Mouse (Mus musculus) cerebellum, adult 18-20 months (tissue): ENCODE measurements around the gene Mvb12b.

Experiments
- DNase-seq, 2 experiments: peaks; one replicate each; pipeline ENCODE4 v3.0.0; 2021

Mvb12b gene

DNA sequence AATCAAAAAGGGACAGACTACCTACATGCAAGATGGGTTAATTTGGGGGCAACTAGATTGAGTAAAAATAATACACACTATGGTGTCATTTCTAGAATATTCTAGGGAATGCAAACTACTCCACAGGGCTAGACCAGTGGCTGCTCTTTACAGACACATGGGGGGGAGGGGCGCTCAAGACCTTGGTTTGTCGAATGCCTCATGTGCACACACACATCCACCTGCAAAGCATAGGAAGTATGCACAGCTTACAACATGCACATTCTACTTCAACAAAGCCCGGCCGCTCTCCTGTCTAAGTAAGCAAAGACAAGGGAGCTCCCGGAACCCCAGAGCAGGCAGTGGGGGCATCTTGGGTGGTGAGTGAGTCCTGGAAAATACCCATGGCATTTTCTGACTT lies 79.7 kb downstream of the Mvb12b start:
- DNase-seq = no peak

DNA sequence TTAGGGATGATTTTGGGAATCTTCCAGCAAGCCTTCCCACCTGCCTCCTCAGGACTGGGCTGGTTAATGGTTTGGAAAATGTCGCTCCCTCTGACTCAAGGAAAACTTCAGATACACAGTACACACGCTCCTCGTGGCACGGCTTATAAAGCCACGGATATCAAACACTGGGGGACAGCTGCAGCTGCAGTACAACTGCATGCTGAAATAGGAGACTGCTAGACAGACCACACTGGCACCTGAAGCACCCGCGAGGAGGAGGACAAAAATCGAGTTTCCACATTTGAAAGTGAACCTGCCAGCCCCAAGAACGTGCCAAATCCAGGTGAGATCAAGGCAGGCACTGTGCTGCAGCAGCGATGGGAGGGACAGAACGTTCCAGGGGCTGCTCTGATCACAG lies 82.1 kb downstream of the Mvb12b start:
- DNase-seq = no peak

DNA sequence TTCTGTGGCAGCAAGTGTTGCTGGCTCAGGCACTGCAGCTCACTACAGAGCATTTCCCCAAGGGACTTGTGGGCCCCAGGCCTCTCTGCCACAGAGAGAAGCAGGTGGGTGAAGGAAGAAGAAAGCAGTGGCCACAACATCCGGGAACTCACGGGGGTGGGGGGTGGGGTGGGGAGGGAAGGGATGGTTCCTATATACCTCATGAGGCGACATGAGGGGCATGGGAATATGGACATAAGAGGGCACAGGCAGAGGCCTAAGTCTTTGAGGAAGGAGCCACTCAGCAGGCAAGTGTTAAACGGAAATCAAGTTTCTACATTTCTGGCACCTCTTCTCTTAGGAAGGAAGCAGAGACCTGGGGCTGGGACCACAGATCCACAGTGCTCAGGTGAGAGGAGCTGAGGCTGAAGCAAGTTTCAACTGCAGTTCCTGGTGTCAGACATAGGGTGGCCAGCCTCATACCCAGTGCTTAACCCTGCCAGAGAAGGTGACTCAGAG lies 84.0 kb downstream of the Mvb12b start:
- no peak for DNase-seq

DNA sequence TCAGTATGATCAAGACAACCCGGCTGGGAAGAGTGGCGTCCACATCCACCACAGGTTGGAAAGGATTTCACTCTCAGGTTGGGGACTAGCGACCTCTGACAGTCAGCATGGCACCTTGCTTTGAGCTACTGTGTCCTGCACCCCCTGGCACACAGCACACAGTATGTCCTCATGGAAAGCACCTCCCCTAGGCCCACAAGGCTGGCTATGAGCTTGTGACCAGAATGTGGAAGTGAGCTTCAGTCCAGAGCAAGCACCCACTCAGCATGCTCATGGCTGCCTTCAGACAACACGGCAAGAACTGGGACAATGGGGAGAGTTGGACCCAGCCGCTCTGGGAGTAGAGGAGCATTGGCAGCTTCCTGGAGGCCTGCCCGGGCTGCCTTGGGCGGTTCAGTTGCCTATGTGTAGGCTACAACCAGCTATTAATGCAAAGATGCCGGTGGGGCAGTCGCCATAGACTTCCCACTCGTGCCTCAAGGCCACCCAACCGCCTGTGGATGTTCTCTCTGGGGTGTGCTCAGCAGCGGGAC lies 84.6 kb downstream of the Mvb12b start:
- DNase-seq = no peak

DNA sequence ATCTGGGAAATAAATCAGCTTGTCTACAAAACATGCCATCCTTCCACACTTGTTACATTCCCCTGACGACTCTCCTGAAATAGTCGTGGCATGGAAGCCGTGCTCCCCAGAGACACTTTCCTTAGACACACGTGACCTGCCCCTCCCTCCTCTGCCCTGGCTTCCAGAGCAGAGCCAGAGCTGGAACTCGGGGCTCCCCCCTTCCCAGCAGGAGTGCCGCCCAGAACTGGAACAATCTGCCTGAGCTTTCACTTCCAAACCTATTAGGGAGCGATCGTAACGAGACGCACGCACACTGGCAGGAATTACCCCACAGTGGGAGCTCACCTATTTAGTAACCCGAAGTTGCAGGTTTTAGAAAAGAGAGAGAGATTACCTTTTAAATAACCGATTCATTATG lies 86.0 kb downstream of the Mvb12b start:
- no peak for DNase-seq

DNA sequence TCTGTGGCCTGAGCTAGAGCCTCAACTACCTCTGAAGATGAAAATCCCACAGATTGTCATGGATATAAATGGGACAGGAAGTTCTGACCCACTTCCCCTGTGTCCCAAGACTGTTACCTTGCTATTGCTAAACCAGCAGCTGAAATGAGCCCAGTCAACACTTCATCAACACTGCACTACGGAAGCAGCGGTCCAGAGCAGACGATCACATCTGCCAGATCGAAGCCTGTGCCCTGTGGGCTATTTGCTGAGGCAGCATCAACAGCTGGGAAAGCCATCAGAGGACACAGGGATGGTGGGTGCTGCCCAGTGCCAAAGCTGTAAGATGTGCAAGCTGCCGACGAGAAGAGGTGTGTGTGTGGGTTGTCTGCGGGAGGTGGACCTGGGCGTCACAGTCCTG lies 86.4 kb downstream of the Mvb12b start:
- no peak for DNase-seq

DNA sequence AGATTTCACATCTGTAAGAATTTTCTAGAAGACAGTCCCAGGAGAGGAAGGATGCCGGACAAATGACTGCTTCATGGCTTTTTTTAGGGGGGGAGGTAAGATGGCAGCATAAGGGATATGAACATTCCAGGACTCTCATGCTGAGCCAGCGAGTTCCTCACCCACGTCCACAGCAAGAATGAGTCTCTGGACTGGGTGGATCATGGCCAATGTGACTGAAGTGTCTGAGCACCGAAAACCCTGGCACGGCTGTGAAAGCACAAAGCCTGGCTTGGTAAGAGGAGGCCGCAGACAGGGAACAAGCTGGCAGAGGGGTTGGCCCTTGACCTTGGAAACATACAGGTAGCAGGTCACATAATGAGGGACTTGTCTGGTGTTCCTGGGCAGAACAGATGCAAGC lies 87.5 kb downstream of the Mvb12b start:
- no peak for DNase-seq

DNA sequence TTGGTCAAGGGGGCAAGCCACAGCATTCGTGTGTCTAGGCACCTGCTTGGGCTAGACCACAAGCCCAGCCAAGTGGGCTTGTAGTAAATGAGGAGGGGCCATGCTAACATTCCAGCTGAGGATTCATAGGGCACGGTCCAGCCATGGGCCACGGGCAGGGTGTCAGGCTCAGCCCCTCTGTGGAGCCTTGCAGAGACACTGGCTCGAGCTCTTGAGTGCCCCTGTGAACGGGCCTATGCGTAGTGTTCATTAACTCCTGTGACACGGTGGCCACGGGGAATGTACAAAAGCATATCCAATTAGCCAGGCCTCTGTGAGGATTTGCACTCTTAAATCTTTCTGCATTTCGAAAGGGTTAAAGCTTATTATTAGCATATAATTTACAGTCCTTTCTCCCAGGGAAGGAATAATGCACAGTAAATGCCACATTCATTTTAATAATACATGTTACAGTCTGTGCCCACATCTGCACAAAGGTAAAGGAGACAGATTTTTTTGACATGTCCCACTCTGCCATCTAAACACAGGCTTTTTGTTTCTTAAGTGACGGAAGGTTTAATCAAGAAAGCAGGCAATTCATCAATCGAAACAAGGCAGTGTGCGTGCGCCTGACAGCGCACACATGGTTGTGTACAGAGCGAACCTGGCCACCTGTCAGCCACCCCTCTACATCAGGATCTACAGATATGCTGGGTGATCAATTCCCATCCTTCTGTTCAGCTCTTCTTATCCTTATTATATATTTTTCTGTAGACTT lies 91.9 kb downstream of the Mvb12b start:
- no peak for DNase-seq

DNA sequence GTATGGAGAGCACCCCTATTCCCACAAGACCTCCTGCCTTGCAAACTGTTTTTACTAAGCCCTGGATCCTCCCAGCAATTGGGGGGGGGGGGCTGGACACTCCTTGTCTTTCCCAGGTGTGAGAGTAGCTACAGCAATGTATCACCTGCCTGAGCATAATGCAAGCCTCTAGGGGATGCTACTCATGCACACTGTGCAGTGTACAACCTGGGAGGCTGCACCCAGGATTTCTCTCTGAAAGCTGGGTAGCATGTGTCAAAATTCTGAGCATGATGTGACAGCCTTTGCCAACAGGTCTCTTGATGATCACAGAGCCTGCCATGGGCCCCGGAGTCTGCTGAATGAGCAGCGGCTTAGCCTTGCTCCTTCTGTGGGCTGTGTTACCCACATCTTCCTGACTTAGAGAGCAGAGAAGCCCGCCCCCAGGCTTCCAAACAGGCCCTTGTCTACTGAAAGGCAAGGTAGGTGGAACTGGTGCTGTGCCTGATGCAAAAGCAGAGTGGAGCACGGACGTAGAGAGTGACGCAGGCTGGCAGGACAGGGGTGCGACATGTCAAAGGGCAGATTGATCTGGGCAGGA lies 92.7 kb downstream of the Mvb12b start:
- DNase-seq = no peak

DNA sequence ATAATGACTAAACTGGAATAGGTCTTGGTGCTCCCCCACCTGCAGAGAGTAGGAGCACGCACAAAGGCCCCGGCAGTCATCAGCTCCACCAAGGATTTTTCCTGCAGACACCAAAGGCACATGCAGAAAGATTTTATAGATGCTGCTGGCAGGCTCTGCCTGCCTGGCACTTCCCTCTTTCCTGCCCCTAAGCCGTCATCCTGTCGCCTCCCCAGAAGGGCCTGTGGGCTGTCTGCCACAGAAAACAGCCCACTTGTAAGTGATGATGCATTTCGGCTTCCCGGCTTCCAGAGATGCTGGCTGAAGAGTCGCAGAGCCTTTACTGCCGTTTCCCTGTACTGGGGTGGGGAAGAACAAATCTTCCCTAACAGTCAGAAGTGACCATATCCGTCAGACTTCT lies 93.3 kb downstream of the Mvb12b start:
- peak in 1 of 2 experiments; percentile 54 for DNase-seq

DNA sequence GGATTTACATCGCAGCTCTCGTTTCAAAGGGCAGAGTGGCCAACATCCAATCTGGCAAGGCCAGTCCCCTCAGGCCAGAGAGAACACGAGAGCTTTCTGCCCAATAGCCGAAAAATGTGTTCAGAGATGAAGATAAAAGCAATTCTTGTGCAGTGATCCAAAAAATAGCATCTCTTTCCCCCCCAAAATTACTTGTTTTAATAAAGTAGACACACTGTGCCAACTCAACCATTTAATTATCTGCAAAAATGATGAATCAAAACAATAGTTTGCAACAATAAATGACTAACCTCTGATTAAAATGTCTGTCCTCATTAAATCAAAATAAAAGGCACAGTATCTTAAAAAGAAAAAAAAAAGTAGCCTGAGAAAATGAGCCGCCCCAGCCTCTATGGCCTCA lies 97.4 kb downstream of the Mvb12b start:
- DNase-seq = no peak

DNA sequence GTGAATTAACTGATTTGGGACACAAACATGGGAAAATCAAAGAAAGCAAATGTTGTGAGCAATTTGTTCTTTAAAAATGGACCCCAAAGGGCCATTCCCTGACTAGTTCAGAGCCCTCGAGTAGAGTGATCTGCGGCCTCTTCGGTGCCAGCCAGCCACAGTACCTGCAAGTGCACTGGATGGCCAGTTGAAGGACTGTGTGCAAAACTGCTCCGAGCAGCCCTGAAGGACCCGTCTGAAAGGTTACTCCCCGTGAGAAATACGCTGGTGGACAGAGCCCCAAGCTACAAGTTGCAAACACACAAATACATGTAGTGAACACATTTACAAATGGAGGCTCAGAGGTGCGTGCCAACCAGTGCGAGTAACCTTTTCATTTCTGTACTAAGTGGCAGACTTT lies 98.0 kb downstream of the Mvb12b start:
- DNase-seq = no peak

DNA sequence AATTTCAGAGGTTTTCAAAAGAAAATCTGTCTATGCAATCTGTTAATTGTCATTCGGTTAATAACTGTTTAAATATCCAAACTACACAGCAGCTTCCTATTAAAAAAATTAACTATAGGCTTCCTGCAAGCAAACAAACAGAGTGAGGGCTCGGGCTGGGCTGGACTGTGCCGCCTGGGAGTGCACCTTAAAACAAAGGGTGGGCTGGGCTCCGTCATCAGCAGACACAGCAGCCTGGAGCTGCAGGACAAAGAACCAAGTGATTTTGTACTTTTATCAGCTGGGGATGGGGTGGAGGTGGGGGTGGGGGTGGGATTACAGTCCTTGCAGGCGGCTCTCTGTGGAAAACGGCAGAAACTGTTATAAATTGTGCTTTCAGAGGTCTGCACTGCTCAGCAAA lies 98.5 kb downstream of the Mvb12b start:
- no peak for DNase-seq

DNA sequence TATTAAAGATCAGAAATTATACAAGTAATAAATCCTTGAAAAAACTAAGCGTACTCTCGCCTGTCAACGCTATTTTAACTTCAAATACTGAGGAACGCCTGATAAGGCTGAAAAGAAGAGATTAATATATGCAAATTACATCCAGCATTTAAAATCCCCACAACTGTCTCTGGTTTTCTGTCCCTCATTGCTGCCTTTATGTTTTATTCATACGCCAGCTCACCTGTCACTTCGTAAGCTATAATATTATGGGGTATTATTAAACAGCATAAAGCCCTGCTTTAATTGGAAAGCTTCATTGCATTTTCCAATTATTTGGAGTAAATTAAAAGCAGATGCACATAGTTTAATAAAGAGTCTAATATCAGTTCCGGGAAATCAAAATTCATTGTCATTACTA lies 98.9 kb downstream of the Mvb12b start:
- no peak for DNase-seq

DNA sequence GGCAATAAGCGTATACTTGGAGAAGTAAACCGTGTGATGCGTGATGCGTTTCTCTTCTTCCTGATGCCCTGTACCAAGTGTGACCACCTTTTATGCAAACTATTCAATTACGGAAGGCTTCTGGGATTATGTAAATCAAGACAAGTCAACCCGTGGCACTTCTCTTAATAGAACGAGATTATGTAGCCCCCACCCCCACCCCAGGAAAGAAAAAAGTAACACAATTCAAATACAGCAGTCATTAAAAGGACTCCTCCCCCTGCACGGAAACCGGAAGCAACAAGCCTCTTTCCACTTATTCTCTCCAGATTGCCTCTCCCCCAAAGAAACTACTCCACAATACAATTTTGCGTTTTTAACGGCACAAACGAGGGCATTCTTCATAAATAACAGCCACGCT lies 99.6 kb downstream of the Mvb12b start:
- no peak for DNase-seq

DNA sequence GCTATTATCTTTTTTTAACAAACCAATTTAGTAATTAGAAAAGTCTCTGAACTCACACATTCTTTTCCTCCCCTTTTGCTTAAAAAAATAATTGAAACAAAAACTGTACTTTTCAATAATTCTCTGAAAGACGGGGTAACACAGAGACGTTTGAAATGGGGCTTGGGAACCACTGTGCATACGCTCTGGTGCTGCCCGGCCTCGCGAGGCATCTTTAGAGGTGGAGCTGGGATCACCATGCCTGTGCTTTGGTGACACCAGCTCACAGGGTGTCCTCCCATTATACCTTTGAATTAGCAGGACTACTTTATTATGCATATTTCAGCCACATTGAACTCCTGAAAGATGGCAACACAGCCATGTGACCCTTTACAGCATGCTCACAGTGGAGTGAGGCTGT lies 101.7 kb downstream of the Mvb12b start:
- no peak for DNase-seq

DNA sequence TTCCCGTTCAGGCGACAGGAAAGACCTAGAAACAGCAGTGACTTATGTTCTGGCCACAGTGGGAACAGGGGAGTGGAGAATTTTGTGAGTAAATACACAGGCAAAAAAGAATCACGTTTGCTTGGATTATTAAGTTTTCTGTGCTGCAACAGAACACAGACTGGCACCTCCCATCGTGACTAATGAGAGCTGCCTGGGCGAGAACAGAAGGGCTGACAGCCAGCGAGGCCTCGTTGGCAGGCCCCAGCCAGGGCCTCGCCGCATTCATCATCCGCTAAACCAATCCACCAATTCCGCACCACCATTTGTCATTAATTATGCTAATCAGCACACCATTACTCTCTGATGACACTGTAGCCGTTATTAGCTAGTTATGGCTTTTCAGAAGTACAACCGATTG lies 102.2 kb downstream of the Mvb12b start:
- peak; percentile 64 to 75 for DNase-seq

DNA sequence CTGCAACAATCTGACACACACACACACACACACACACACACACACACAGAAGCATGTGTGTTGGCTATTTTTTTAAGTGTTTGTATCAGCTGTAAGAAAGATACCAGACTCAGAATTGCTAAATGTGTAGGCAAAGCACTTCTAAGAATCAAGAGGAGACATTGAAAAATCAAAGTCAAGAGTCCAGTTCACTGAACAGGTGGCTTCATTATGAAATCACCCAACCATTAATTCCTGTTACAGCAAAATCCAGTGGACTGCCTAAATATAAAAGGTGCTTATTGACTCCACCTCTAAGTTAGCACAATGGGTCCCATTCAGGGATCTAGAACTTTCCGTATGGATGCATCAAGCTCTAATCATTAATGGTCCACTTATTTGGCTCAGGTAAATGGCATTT lies 103.0 kb downstream of the Mvb12b start:
- DNase-seq = no peak

DNA sequence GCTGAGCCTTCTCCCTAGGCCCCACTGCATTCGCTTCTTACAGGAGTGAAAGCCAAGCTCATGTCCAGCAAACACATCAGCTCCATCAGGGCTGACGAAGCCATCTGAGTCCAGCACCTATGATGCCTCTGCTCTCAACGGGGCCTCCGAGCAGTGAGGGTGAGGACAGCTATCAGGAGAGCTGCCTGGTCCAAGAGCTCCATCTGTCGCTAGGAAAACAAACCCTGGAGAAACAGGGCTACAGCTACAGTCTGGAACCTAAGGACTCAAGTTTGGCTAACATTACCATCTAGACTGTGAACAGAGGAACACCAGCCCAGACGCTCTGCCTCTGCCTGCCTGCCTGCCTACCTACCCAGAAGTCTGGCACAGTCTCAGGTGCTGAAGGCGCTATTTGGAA lies 104.3 kb downstream of the Mvb12b start:
- DNase-seq = peak; percentile 69 to 81

DNA sequence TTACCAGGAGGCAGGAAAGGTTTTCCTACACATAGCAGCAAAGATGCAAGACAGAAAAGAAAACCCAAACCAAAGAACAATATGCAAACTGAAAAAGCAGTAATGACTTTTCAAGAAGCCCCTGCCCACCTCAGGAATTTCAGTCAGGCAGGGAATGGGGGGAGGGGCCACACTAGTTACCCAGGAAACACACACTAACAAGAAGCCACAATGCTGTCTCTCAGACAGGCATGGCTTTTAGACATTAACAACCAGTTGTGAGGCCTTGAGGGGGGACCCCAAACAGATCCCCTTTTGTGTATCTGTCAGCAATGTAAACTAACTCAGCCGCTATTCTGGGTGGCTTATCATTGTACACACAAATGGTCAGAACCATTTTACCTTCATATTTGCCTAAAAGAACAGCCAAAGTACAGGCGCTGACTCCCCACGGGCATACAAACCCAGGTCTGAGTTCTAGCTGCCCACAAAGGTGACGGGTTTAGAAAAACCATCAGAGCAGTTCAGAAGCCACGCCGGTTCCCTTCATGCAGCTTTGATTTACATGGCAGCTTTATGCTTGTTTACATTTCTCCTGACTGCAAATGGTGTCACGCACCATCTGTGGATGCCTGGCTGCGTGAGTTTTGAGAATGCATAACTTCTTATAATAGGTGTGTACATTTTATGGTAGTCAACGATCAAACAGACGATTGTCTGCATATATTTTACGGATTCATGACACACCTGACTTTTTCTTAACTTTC lies 105.9 kb downstream of the Mvb12b start:
- DNase-seq = no peak

DNA sequence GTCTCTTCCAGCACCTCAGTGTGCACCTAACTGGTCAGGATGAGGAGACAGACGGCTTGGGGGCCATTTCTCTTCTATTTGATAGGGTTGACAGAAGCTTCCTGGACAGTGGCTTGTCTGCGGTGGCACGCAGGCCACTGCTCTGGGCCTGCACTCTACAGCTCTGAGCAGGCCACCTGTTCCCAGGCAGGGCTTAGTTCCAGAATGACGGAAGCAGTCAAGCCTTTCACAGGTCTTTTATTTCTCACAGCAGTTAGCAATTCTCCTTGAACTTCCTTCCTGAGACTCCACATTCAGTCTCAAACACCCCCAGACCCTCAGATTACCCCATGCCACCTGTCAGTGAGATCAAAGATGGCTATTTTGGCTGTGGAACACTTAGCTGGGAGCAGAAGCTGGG lies 109.3 kb downstream of the Mvb12b start:
- peak; percentile 72 to 78 for DNase-seq

DNA sequence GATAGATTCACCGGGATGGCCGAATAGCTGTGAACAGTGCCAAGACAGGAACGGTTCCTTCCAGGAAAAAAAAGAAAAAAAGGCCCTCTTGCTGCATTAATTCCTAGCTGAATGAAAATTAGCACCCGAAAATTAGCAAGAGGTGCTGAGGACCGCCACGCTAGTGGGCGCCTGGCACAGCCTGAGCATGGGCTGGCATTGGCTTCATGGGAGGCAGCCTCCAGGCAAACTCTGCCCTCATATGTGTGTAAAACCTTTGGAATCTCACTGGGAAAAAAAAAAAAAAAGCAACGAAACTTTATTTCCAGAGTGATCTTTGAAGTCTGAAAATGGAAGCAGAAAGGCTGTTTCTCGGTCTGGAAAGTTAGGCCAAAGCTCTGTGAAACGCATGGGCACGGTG lies 110.7 kb downstream of the Mvb12b start:
- no peak for DNase-seq

DNA sequence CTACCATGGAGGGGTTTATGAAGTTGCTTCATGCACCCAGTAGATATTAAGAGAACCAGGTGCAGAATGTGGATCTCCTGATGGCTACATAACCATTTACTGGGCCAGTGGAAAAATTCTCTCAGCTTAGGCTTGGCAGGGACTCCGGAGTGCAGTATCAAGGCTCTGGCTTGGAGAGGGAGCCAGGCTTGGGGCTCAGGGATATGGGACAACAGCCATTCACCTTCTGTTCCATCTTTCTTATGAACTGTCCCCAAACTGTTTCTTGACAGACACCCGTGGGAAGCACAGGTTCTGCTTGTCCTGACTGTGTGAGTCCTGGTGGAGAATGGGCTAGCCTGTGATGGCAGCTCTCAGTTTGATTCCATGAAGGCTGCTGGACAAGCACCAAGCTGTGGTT lies 112.9 kb downstream of the Mvb12b start:
- DNase-seq = peak in 1 of 2 experiments; percentile 43

DNA sequence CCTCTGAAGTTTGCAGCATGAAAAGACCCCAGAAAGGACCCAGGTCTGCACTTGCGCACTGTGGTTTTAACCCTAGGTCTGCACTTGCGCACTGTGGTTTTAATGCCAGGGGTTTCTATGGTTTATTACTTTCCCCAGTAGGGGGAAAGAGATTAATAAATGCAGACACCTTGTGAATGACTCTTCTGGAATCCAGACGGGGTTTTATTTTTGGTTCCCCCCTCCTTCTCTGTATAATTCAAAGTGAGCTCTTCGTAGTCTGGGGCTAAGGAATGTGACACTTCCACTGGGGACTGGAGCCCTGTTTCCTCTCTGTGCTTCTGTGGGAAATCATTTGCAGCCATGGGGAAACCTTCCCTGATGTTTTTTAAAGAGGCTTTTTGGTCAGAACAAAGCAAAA lies 113.6 kb downstream of the Mvb12b start:
- DNase-seq = no peak
